Mouse (Mus musculus) spleen, adult 2 months (tissue): ENCODE results near the gene Ust. TPM values are rescaled to one million over a fixed set of nuclear protein-coding genes. Genes with fewer than 3 reads are reported as not detected.

Source experiments
- DNase-seq, 2 experiments: peaks; one replicate each; pipeline versions ENCODE4 v3.0.0 to v3.0.0-alpha.2; 2012 to 2021; ENCODE audit warnings: low spot score in 2 of 2, low read depth in 1 of 2
- H3K27ac ChIP-seq: fragments of 200-500 bp; 2 replicates; pipeline ENCODE4 v1.5.1; 2012; ENCODE audit warnings: low read length, inconsistent platforms; ENCODE audit not compliant: insufficient read depth
- H3K27me3 ChIP-seq: fragments of 200-500 bp; 2 replicates; pipeline ENCODE4 v1.6.1; 2012; ENCODE audit warnings: mild to moderate bottlenecking, moderate library complexity, low read length, inconsistent platforms; ENCODE audit not compliant: control insufficient read depth, insufficient read depth
- H3K36me3 ChIP-seq: fragments of 200-500 bp; 2 replicates; pipeline ENCODE4 v1.6.1; 2012; ENCODE audit warnings: mild to moderate bottlenecking, low read length, inconsistent platforms; ENCODE audit not compliant: control insufficient read depth, insufficient read depth
- H3K4me1 ChIP-seq: fragments of 200-500 bp; 2 replicates; pipeline ENCODE4 v1.6.1; 2011; ENCODE audit warnings: inconsistent platforms; ENCODE audit not compliant: control insufficient read depth, insufficient read depth, insufficient read length
- H3K4me3 ChIP-seq: fragments of 200-500 bp; 2 replicates; pipeline ENCODE4 v1.5.1; 2011; ENCODE audit warnings: mild to moderate bottlenecking, inconsistent platforms; ENCODE audit not compliant: insufficient read depth, insufficient read length; ENCODE audit errors: extremely low read depth
- CTCF ChIP-seq: fragments of 200-500 bp; IDR thresholded peaks from 2 replicates; pipeline ENCODE4 v1.5.1; 2011; ENCODE audit warnings: mild to moderate bottlenecking, inconsistent platforms; ENCODE audit not compliant: insufficient read depth, insufficient read length, insufficient replicate concordance; ENCODE audit errors: extremely low read depth
- POLR2A ChIP-seq: fragments of 200-500 bp; IDR thresholded peaks from 2 replicates; pipeline ENCODE4 v1.6.1; 2011; ENCODE audit warnings: low read depth, low read length, inconsistent platforms
- WGBS: fragments of 180-500 bp; shearing (Covaris S2); methylation state at CpG from one replicate; pipeline ENCODE4 v1.1.7; 2018; 5-methylcytosine and 5-hydroxymethylcytosine counted together
- polyA plus RNA-seq: library from polyadenylated mRNA; depleted of rRNA; stranded (reverse); fragments of >200 nt; gene quantifications from 2 replicates; pipeline ENCODE4 v1.2.3, GENCODE M21; 2012

Gene Ust
- polyA plus RNA-seq, 1 experiment: 1.9 TPM

DNA sequence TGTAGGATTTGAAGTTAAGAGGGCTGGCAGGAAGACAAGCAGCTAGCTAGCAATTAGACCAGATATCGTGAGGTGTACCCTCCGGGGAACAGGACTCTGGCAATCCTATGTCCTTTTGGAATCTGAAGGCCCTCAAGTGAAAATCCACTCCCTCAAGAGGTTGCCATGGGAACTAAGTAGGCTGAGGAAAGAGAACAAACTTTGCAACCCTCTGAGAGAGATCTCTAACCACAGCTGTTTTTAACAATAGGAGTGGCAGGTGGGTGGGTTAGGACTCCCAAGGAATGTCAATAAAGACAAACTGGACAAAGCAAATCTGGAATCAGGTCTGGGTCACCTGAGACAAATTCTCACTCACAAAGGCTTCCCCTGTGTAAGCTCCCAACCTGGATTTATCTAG, 221.4 kb downstream of the Ust start:
- H3K36me3 ChIP-seq: no peaks in the 10 kb centered on the region
- DNase-seq: no peak
- WGBS: 86% methylated on average over 2 of the region's 2 CpGs
- H3K4me3 ChIP-seq: no peak overlapping the region
- H3K27me3 ChIP-seq: no peaks in the 10 kb centered on the region
- H3K4me1 ChIP-seq: no peaks in the 10 kb centered on the region
- TF ChIP-seq POLR2A: no peak
- no peak overlapping the region for H3K27ac ChIP-seq

DNA sequence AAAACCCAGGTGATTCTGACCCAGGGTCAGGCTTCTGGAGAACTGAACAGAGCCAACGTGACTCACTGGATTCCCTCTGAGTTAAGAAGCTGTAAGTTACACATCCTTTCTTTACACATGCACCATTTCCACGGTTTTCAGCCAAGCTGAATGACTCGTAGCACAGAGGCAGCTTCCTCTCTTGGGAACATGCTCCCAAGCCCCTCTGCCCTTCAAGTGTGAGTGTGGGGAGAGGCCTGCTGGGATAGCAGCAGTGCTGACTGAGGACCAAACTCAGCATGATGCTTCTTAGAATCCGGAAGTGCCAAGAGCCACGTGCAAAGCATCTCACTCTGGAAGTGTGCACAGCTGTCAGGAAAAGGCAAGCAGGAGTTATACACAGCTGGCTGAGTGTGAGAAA, 228.0 kb downstream of the Ust start:
- H3K4me1 ChIP-seq: no peaks in the 10 kb centered on the region
- TF ChIP-seq CTCF: no peak
- TF ChIP-seq POLR2A: no peak
- no peak for DNase-seq
- H3K4me3 ChIP-seq: no peak overlapping the region
- no peaks in the 10 kb centered on the region for H3K27me3 ChIP-seq
- no peaks in the 10 kb centered on the region for H3K36me3 ChIP-seq
- no peak overlapping the region for H3K27ac ChIP-seq
- WGBS: 82% methylated on average over 5 of the region's 5 CpGs

DNA sequence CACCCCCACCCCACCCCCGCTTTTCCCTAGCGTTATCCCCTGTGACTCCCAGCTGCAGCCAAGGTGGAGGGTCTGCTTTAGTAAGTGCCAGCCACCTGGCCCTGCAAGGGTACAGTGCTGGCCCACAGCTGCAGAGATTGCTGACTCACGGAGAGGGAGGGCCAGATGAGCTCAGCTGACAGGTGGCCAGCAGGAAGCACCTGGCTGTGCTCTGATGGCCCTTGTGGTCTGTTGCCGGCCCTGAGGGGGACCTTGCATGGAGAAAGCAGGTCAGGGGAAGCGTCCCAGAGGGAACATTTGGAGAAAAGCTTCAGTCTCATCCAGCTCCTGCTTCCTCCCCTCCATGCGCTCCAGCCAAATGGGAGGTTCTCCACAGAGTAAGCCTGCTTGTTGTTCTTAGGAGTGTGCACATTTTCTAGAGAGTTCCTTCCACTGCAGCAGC, 231.3 kb downstream of the Ust start:
- WGBS: 7% methylated on average over 6 of the region's 6 CpGs
- Histone ChIP-seq H3K27ac (no peak overlapping the region), H3K36me3 (no peaks in the 10 kb centered on the region), H3K4me3 (no peak overlapping the region), H3K27me3 (no peaks in the 10 kb centered on the region), H3K4me1 (no peaks in the 10 kb centered on the region)
- no peak for TF ChIP-seq POLR2A
- no peak for TF ChIP-seq CTCF
- no peak for DNase-seq

DNA sequence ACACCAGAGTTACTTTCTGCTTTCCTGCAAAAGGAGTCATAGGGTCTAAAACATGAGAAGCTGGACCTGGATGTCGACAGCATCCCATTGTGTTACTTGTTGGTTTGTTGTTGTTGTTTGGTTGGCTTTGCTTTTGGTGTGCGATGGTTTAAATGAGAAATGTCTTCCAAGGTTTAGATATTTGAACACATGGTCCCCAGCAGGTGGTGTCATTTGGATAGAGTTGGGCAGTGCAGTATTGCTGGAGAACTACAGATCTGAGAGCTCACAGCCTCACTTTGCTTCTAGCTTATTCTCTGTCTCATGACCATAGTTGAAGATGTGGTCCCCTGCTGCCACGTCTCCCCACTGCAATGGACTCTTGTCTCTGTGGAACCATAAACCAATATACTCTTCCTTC, 234.6 kb downstream of the Ust start:
- TF ChIP-seq POLR2A (no peak), CTCF (no peak)
- Histone ChIP-seq H3K4me3 (no peak overlapping the region), H3K4me1 (no peaks in the 10 kb centered on the region), H3K27me3 (no peaks in the 10 kb centered on the region), H3K27ac (no peak overlapping the region), H3K36me3 (no peaks in the 10 kb centered on the region)
- no peak for DNase-seq
- WGBS: 94% methylated on average over 3 of the region's 3 CpGs

DNA sequence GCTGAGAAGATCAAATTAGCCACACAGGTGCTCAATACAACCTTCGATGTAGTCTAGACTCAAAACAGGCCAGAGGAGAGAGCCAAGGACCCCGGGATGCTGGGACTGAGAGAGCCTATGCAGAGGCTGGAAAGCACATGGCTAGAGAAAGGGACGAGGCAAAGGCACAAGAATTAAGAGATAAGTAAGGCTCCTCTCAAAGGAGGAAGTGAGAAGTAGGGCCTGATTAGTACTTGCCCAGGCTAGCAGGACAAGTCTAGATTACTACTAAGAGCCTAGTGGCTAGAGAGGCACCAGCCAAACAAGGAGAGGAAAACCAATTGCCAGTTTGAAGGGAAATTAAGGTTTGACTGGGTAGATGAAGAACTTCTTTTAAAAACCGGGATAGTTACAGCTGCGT, 241.5 kb downstream of the Ust start:
- DNase-seq: no peak
- H3K4me3 ChIP-seq: no peak overlapping the region
- H3K36me3 ChIP-seq: no peaks in the 10 kb centered on the region
- TF ChIP-seq POLR2A (no peak), CTCF (no peak)
- H3K27me3 ChIP-seq: no peaks in the 10 kb centered on the region
- no peaks in the 10 kb centered on the region for H3K4me1 ChIP-seq
- no peak overlapping the region for H3K27ac ChIP-seq
- WGBS: 78% methylated on average over 5 of the region's 5 CpGs

DNA sequence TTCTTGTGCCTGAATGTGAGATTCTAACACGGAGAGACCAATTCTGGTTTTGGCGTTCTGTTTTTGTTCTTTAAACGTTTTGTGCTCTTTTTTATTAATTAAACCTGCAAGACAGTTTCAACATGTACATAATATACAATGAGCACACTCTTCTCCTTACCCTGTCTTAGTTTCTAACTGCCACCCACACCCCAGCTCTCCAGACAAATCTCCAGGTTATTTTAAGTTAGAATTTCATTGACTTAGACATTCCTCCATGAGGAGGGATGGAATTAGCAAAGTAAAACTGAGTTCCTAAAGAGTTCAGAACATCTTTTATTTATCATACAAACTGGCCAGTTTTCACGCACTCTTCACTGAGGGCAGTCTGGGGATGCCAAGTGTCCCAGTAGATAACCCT, 248.9 kb downstream of the Ust start:
- no peaks in the 10 kb centered on the region for H3K4me1 ChIP-seq
- no peak for TF ChIP-seq CTCF
- TF ChIP-seq POLR2A: no peak
- H3K4me3 ChIP-seq: no peak overlapping the region
- H3K27me3 ChIP-seq: no peaks in the 10 kb centered on the region
- no peak overlapping the region for H3K27ac ChIP-seq
- no peaks in the 10 kb centered on the region for H3K36me3 ChIP-seq
- 91% methylated on average over 4 of the region's 4 CpGs for WGBS
- DNase-seq: no peak

DNA sequence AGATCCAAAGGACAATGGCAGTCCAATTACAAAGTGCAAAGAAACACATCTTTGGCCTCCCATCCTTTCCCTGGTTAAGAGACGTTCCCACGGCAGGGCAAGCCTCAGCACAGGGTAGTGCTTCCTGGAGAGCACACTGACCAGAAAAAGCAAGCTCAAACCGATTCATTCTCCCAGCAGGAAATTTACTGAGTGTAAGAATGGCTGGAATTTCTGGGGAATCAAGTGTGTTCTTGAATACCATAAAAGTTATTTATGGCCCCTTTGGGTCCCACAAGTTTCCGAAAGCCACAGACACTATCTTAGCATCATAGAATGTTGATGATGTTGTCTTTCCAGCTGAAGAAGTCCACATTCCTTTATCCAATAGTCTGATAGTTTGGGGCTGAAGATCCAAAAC, 258.9 kb downstream of the Ust start:
- Histone ChIP-seq H3K36me3 (no peaks in the 10 kb centered on the region), H3K4me3 (no peak overlapping the region), H3K27ac (no peak overlapping the region), H3K27me3 (no peaks in the 10 kb centered on the region), H3K4me1 (no peaks in the 10 kb centered on the region)
- no peak for TF ChIP-seq POLR2A
- no peak for TF ChIP-seq CTCF
- no peak for DNase-seq
- WGBS: 76% methylated on average over 4 of the region's 4 CpGs

DNA sequence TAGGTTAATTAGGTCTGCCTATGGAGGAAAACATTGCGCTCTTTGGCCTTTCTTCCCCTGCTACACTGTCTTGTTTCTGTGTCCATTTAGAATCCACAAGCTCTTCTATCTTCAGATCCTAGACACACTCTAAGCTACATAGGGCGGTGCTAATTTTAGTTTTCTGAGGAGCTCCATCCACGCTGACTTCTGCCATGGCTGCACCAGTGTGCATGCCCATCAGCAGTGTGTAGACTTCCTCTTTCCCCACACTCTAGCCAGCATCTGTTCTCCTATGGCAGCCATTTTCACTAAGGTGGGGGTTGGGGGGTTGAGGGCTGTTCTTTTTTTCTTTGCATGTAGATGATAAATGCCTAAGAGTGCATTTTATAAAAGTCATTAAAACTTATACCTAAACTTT, 268.6 kb downstream of the Ust start:
- no peaks in the 10 kb centered on the region; the same call in 1 of the 2 replicates for H3K27me3 ChIP-seq
- H3K4me3 ChIP-seq: no peak overlapping the region
- no peak overlapping the region for H3K27ac ChIP-seq
- TF ChIP-seq CTCF (no peak), POLR2A (no peak)
- WGBS: 56% methylated on average over 3 of the region's 3 CpGs
- H3K36me3 ChIP-seq: no peaks in the 10 kb centered on the region
- no peak for DNase-seq
- no peaks in the 10 kb centered on the region for H3K4me1 ChIP-seq
